ENCODE assay signal across 10 mouse cellular contexts in the genomic region with DNA sequence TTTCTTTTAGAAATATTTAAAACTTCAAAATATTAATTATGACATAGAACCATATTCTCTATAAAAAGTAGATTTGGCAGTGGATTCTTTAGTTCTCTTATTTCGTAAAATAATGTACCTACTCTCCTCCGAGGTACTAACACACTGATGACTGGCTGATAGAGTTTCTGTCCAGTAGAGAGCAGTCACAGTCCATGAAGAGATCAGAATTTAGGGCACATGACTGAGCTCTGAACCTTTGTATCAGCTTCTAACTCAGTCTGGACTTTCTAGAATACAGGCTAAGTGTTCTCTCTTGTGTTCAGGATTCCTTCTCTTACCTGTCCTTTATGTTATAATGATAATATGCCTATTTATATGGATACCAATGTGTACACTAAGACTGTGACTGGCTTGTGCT.
DNase-seq lines count a peak whose midpoint lies in the region; ATAC-seq lines count a peak whose summit lies in the region.
"Had no signal": no experiment of that assay in that cellular context is flagged by ENCODE, and none has a peak within 500 bp of the region (broad histone marks: within the 10 kb centered on the region; RNA-seq: fewer than 3 reads in every experiment).

No protein-coding gene starts in this region.

- WGBS in hindbrain, embryonic 11.5 days = 88% methylated on average over 2 of the region's 2 CpGs
- WGBS in hindbrain, embryonic 10.5 days = 75% methylated on average over 2 of the region's 2 CpGs

- H3K4me2 ChIP-seq in hindbrain, embryonic 11.5 days (replicated peaks; ENCODE audit: low read depth, low read length) = no peak overlapping the region
- H3K4me2 ChIP-seq: liver, embryonic 15.5 days; stomach, embryonic 15.5 days had no signal

- peak; percentile 5 for DNase-seq in hindbrain, embryonic 11.5 days (ENCODE audit: low spot score)
- no peak for DNase-seq in hindbrain, embryonic 10.5 days (ENCODE audit: low spot score)
- DNase-seq in right cerebral cortex, postnatal 10 days (ENCODE audit: low spot score in 2 of 2) = peak; percentile 21 to 28
- DNase-seq in right cerebral cortex, postnatal 4 days = no peak
- DNase-seq in kidney, adult 9 months = peak; percentile 53
- no peak for DNase-seq in B cell, adult 2 months

- H3K9me3 ChIP-seq in hindbrain, embryonic 11.5 days (ENCODE audit: control insufficient read depth, low read length) = no peaks in the 10 kb centered on the region
- no peaks in the 10 kb centered on the region for H3K9me3 ChIP-seq in hindbrain, embryonic 10.5 days
- H3K9me3 ChIP-seq: liver, embryonic 15.5 days; stomach, embryonic 15.5 days had no signal

- no peaks in the 10 kb centered on the region for H3K4me1 ChIP-seq in hindbrain, embryonic 11.5 days (replicated peaks; ENCODE audit: control insufficient read depth, insufficient read depth, low read length)
- no peaks in the 10 kb centered on the region for H3K4me1 ChIP-seq in hindbrain, embryonic 10.5 days (replicated peaks)
- H3K4me1 ChIP-seq: liver, embryonic 15.5 days; stomach, embryonic 15.5 days had no signal

- H3K4me3 ChIP-seq in hindbrain, embryonic 11.5 days (ENCODE audit: low read depth, low read length) = no peak overlapping the region
- no peak overlapping the region for H3K4me3 ChIP-seq in hindbrain, embryonic 10.5 days
- H3K4me3 ChIP-seq: liver, embryonic 15.5 days; stomach, embryonic 15.5 days had no signal

- no peak overlapping the region for H3K27ac ChIP-seq in hindbrain, embryonic 11.5 days (ENCODE audit: low read depth, low read length)
- H3K27ac ChIP-seq in hindbrain, embryonic 10.5 days = no peak overlapping the region
- H3K27ac ChIP-seq: liver, embryonic 15.5 days; stomach, embryonic 15.5 days had no signal

- H3K27me3 ChIP-seq in hindbrain, embryonic 11.5 days (ENCODE audit: control insufficient read depth, insufficient read depth, low read length) = no peaks in the 10 kb centered on the region
- no peaks in the 10 kb centered on the region for H3K27me3 ChIP-seq in hindbrain, embryonic 10.5 days (ENCODE audit: insufficient read depth, poor library complexity, severe bottlenecking)
- H3K27me3 ChIP-seq: liver, embryonic 15.5 days; stomach, embryonic 15.5 days had no signal

- ATAC-seq in hindbrain, embryonic 11.5 days (ENCODE audit: low FRiP score) = no peak
- no peak for ATAC-seq in activated CD4-positive, CD25-positive, alpha-beta regulatory T cell, adult 4 months
- no peak for ATAC-seq in megakaryocyte, adult 5-6 weeks (ENCODE audit: poor library complexity, severe bottlenecking)

- H3K36me3 ChIP-seq in hindbrain, embryonic 11.5 days (ENCODE audit: control insufficient read depth, insufficient read depth, low read length) = no peaks in the 10 kb centered on the region
- H3K36me3 ChIP-seq in hindbrain, embryonic 10.5 days = no peaks in the 10 kb centered on the region
- H3K36me3 ChIP-seq: liver, embryonic 15.5 days; stomach, embryonic 15.5 days had no signal

- no peak overlapping the region for H3K9ac ChIP-seq in hindbrain, embryonic 11.5 days (ENCODE audit: low read depth, low read length)
- H3K9ac ChIP-seq: liver, embryonic 15.5 days; stomach, embryonic 15.5 days had no signal

Comparison
In these comparisons a context has a peak if more than half of its experiments do, and no peak if none do; other contexts are left out.
1. DNase-seq: peak in hindbrain, embryonic 11.5 days (single experiment), right cerebral cortex, postnatal 10 days (2 of 2) and kidney, adult 9 months (single experiment); none in hindbrain, embryonic 10.5 days (single experiment), right cerebral cortex, postnatal 4 days (single experiment) and B cell, adult 2 months (0 of 2).